ENCODE assay signal across 23 mouse cellular contexts in the genomic region with DNA sequence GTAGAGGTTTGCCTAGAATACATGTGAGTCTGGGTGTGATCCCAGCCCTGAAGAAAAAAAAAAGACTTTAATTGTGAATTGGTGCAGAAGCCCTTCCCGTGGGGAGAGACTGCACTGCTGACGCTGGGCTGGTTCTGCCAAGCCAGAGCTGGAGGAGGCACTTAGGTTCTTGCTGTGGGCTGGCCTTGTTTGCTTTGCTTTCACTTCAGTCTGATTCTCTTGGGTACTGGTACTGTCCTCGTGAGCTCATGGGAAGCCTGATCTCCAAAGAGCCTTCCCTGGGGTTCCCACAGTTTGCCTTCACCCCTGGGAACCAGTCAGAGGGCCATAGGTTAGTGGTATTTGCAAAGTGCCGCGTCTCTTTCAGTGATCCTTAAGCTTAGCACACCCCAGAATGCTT.
DNase-seq lines count a peak whose midpoint lies in the region; ATAC-seq and TF ChIP-seq lines count a peak whose summit lies in the region.
"Had no signal": no experiment of that assay in that cellular context is flagged by ENCODE, and none has a peak within 500 bp of the region (broad histone marks: within the 10 kb centered on the region; RNA-seq: fewer than 3 reads in every experiment).

No protein-coding gene starts in this region.

- no peaks in the 10 kb centered on the region for H3K4me1 ChIP-seq in lung, adult 2 months (ENCODE audit: control insufficient read depth, insufficient read depth, low read length)
- H3K4me1 ChIP-seq in olfactory bulb, adult 2 months (ENCODE audit: control insufficient read depth, insufficient read depth, low read length): peaks cover 16% of the 10 kb centered on the region
- peaks cover 14% of the 10 kb centered on the region for H3K4me1 ChIP-seq in intestine, embryonic 15.5 days (replicated peaks)
- H3K4me1 ChIP-seq: midbrain, embryonic 13.5 days had no signal

- H3K4me2 ChIP-seq in intestine, embryonic 15.5 days (replicated peaks): no peak overlapping the region
- H3K4me2 ChIP-seq: limb, embryonic 12.5 days; liver, embryonic 11.5 days; lung, embryonic 14.5 days; midbrain, embryonic 13.5 days had no signal

- H3K4me3 ChIP-seq in lung, adult 2 months (replicated peaks; ENCODE audit: extremely low read depth, low read depth, low read length): no peak overlapping the region
- no peak overlapping the region for H3K4me3 ChIP-seq in olfactory bulb, adult 2 months (ENCODE audit: insufficient read depth, low read depth, low read length)
- no peak overlapping the region for H3K4me3 ChIP-seq in intestine, embryonic 15.5 days (replicated peaks)
- H3K4me3 ChIP-seq: heart, embryonic 10.5 days; hindbrain, embryonic 10.5 days; limb, embryonic 12.5 days; megakaryocyte, embryonic 14.5 days; midbrain, embryonic 13.5 days had no signal

- no peaks in the 10 kb centered on the region for H3K9me3 ChIP-seq in intestine, embryonic 15.5 days
- H3K9me3 ChIP-seq: heart, embryonic 10.5 days; hindbrain, embryonic 10.5 days; limb, embryonic 12.5 days; megakaryocyte, embryonic 14.5 days; midbrain, embryonic 13.5 days had no signal

- peak; percentile 47 for DNase-seq in adrenal gland, postnatal 10 days
- no peak for DNase-seq in adrenal gland, adult 2 months
- DNase-seq in gastrocnemius, postnatal 14 days: peak; percentile 29
- no peak for DNase-seq in gastrocnemius, postnatal 25 days
- peak; percentile 47 to 48 for DNase-seq in lung, adult 18-20 months
- DNase-seq in lung, adult 2 months: no peak
- DNase-seq: cerebellum, adult 11 months; cerebellum, adult 9-11 months; embryo, embryonic 11 days; lung, embryonic 14.5 days; right cerebral cortex, postnatal 25 days; thymus, postnatal 25 days had no signal

- 0 out of 2 replicates have a peak, but pooled peaks cover 4% of the 10 kb centered on the region for H3K36me3 ChIP-seq in intestine, embryonic 15.5 days

- H3K27ac ChIP-seq in olfactory bulb, adult 2 months (ENCODE audit: insufficient read depth, low read depth, low read length): peak overlapping the region; percentile 27; the same call in 1 of the 2 replicates
- H3K27ac ChIP-seq in intestine, embryonic 15.5 days: no peak overlapping the region
- H3K27ac ChIP-seq: heart, embryonic 10.5 days; hindbrain, embryonic 10.5 days; limb, embryonic 12.5 days; midbrain, embryonic 13.5 days had no signal

- intact Hi-C loops in gastrocnemius, postnatal 14 days (cut with DNase I; ENCODE audit: low total_unique reads): no loop called here

- TF ChIP-seq CTCF in lung, adult 2 months (IDR thresholded peaks at IDR 0.05; ENCODE audit: insufficient read depth, low read length): no peak
- TF ChIP-seq CTCF in olfactory bulb, adult 2 months (IDR thresholded peaks at IDR 0.05; ENCODE audit: insufficient read depth, low read depth, low read length): no peak

- ATAC-seq in intestine, embryonic 15.5 days: no peak
- ATAC-seq: forebrain, embryonic 16.5 days; hindbrain, embryonic 16.5 days; intestine, embryonic 16.5 days; midbrain, embryonic 13.5 days had no signal

- no peaks in the 10 kb centered on the region for H3K27me3 ChIP-seq in intestine, embryonic 15.5 days (replicated peaks)
- H3K27me3 ChIP-seq: limb, embryonic 12.5 days; megakaryocyte, embryonic 14.5 days; midbrain, embryonic 13.5 days had no signal

- no peak for TF ChIP-seq POLR2A in lung, adult 2 months (IDR thresholded peaks at IDR 0.05; ENCODE audit: borderline replicate concordance, extremely low read depth, low read depth, low read length)
- no peak for TF ChIP-seq POLR2A in olfactory bulb, adult 2 months (IDR thresholded peaks at IDR 0.05; ENCODE audit: insufficient read depth, low read depth, low read length)

- H3K9ac ChIP-seq in intestine, embryonic 15.5 days: no peak overlapping the region
- H3K9ac ChIP-seq: limb, embryonic 12.5 days; lung, embryonic 14.5 days; midbrain, embryonic 13.5 days had no signal

- WGBS in lung, adult 2 months: 49% methylated on average over 5 of the region's 5 CpGs
- 59% methylated on average over 5 of the region's 5 CpGs for WGBS in olfactory bulb, adult 2 months
- 79% methylated on average over 5 of the region's 5 CpGs for WGBS in intestine, embryonic 15.5 days

Comparison
In these comparisons a context has a peak if more than half of its experiments do, and no peak if none do; other contexts are left out.
1. DNase-seq: peak in adrenal gland, postnatal 10 days (single experiment), gastrocnemius, postnatal 14 days (single experiment) and lung, adult 18-20 months (2 of 2); none in adrenal gland, adult 2 months (single experiment), gastrocnemius, postnatal 25 days (single experiment) and lung, adult 2 months (single experiment).